Mouse (Mus musculus) intestine, embryonic 15.5 days (tissue): ENCODE results near the gene Med12l. TPM values are rescaled to one million over a fixed set of nuclear protein-coding genes. Genes with fewer than 3 reads are reported as not detected.

Experiments used
- ATAC-seq: fragments of 200-750 bp; cut with Nextera tagmentation; 2 replicates; pipeline ENCODE4 v1.8.0; 2017; ENCODE audit warnings: moderate TSS enrichment, moderate library complexity
- H3K27ac ChIP-seq: fragments of 300-500 bp; sonication (generic); 2 replicates; pipeline ENCODE4 v1.5.1; 2015; ENCODE audit warnings: mild to moderate bottlenecking, inconsistent platforms
- H3K27me3 ChIP-seq: fragments of 300-500 bp; sonication (generic); replicated peaks from 2 replicates; pipeline ENCODE4 v1.6.1; 2015; ENCODE audit warnings: inconsistent platforms
- H3K36me3 ChIP-seq: fragments of 300-500 bp; sonication (generic); 2 replicates; pipeline ENCODE4 v1.6.1; 2015; ENCODE audit warnings: inconsistent platforms
- H3K4me1 ChIP-seq: fragments of 300-500 bp; sonication (generic); replicated peaks from 2 replicates; pipeline ENCODE4 v1.6.1; 2015; ENCODE audit warnings: inconsistent platforms
- H3K4me2 ChIP-seq: fragments of 300-500 bp; sonication (generic); replicated peaks from 2 replicates; pipeline ENCODE4 v1.6.1; 2015; ENCODE audit warnings: mild to moderate bottlenecking, inconsistent platforms
- H3K4me3 ChIP-seq: fragments of 300-500 bp; sonication (generic); replicated peaks from 2 replicates; pipeline ENCODE4 v1.5.1; 2015; ENCODE audit warnings: inconsistent platforms
- H3K9ac ChIP-seq: fragments of 300-500 bp; sonication (generic); 2 replicates; pipeline ENCODE4 v1.6.1; 2015; ENCODE audit warnings: inconsistent platforms
- H3K9me3 ChIP-seq: fragments of 300-500 bp; sonication (generic); 2 replicates; pipeline ENCODE4 v1.6.1; 2016; ENCODE audit warnings: inconsistent platforms
- whole genome bisulfite sequencing: fragments of 180-500 bp; shearing (Covaris S2); methylation state at CpG from one replicate; pipeline ENCODE4 v1.1.7; 2015; 5-methylcytosine and 5-hydroxymethylcytosine counted together
- polyA plus RNA-seq: library from polyadenylated mRNA; unstranded; fragments of >200 nt; fragmentation: Nextera tagmentation; extraction: Ambion mirVana; gene quantifications from 2 replicates; pipeline ENCODE4 v1.2.1, GENCODE M21; 2015

Gene Med12l
- polyA plus RNA-seq, 1 experiment from 2014 or later = 1.1 TPM

- peak within 1 kb of the TSS; percentile 77 for H3K27ac ChIP-seq
- peak within 1 kb of the TSS; percentile 74 for H3K4me2 ChIP-seq
- no peaks in the 10 kb centered on the region for H3K9me3 ChIP-seq
- peak within 1 kb of the TSS; percentile 71 for H3K9ac ChIP-seq
- peak; percentile 88 for ATAC-seq
- H3K4me1 ChIP-seq = no peaks in the 10 kb centered on the region
- 3% methylated on average over 23 of the region's 23 CpGs for WGBS
- H3K27me3 ChIP-seq = no peaks in the 10 kb centered on the region
- peak within 1 kb of the TSS; percentile 72 for H3K4me3 ChIP-seq
- no peaks in the 10 kb centered on the region for H3K36me3 ChIP-seq
Observed at GRCm38 (mm10) chr3:59344065-59344905, 338.7 kb downstream of the Med12l start, which contains the start of gene Igsf10. Gene Igsf10 (minus strand): TSS chr3:59344394.

GRCm38 (mm10) chr3:59351768-59352167 lies 346.1 kb downstream of the Med12l start:
- H3K27me3 ChIP-seq = no peaks in the 10 kb centered on the region
- no peak overlapping the region for H3K9ac ChIP-seq
- H3K9me3 ChIP-seq = no peaks in the 10 kb centered on the region
- ATAC-seq = no peak
- no peaks in the 10 kb centered on the region for H3K4me1 ChIP-seq
- no peak overlapping the region for H3K4me3 ChIP-seq
- H3K4me2 ChIP-seq = no peak overlapping the region
- no peak overlapping the region for H3K27ac ChIP-seq
- H3K36me3 ChIP-seq = no peaks in the 10 kb centered on the region

GRCm38 (mm10) chr3:59354156-59354555 lies 348.5 kb downstream of the Med12l start:
- Histone ChIP-seq H3K9ac (no peak overlapping the region), H3K36me3 (no peaks in the 10 kb centered on the region), H3K4me3 (no peak overlapping the region), H3K4me2 (no peak overlapping the region), H3K27me3 (no peaks in the 10 kb centered on the region), H3K9me3 (no peaks in the 10 kb centered on the region), H3K27ac (no peak overlapping the region), H3K4me1 (no peaks in the 10 kb centered on the region)
- ATAC-seq = no peak
- WGBS = 81% methylated on average over 3 of the region's 3 CpGs

- Histone ChIP-seq H3K27me3 (no peaks in the 10 kb centered on the region), H3K4me1 (no peaks in the 10 kb centered on the region), H3K9me3 (no peaks in the 10 kb centered on the region), H3K9ac (no peak overlapping the region), H3K36me3 (no peaks in the 10 kb centered on the region), H3K4me3 (no peak overlapping the region), H3K27ac (no peak overlapping the region), H3K4me2 (no peak overlapping the region)
- ATAC-seq = no peak
Observed at GRCm38 (mm10) chr3:59360102-59360501, 354.5 kb downstream of the Med12l start.

- H3K4me1 ChIP-seq = no peaks in the 10 kb centered on the region
- H3K27ac ChIP-seq = no peak overlapping the region
- no peaks in the 10 kb centered on the region for H3K36me3 ChIP-seq
- H3K9ac ChIP-seq = no peak overlapping the region
- H3K9me3 ChIP-seq = no peaks in the 10 kb centered on the region
- H3K4me3 ChIP-seq = no peak overlapping the region
- ATAC-seq = no peak
- H3K4me2 ChIP-seq = no peak overlapping the region
- H3K27me3 ChIP-seq = no peaks in the 10 kb centered on the region
- 95% methylated on average over 1 of the region's 1 CpGs for WGBS
Observed at GRCm38 (mm10) chr3:59361895-59362294, 356.3 kb downstream of the Med12l start.

Other genes with a start within 250 kb of the Med12l start
- not detected in 2 replicates for gene Mindy4b-ps, start 183.5 kb upstream of the Med12l start, polyA plus RNA-seq
- gene Clrn1, start 120.5 kb upstream of the Med12l start, polyA plus RNA-seq = not detected in 2 replicates
- gene Gpr171, start 96.0 kb downstream of the Med12l start, polyA plus RNA-seq = 0.97 and 1.00 TPM in 2 replicates
- 8.6 and 10.3 TPM in 2 replicates for gene P2ry14, start 147.8 kb downstream of the Med12l start, polyA plus RNA-seq
- gene Gpr87, start 189.3 kb downstream of the Med12l start, polyA plus RNA-seq = not detected in 2 replicates
- 1.2 and 1.6 TPM in 2 replicates for gene P2ry13, start 205.1 kb downstream of the Med12l start, polyA plus RNA-seq